Mouse (Mus musculus): ENCODE measurements at regions not wholly inside any gene's neighbourhood (a gene's known extent, or its start where the extent isn't known, plus 50 kb on each side); places are given as distances from the start of the nearest gene placed in this dataset.

DNA sequence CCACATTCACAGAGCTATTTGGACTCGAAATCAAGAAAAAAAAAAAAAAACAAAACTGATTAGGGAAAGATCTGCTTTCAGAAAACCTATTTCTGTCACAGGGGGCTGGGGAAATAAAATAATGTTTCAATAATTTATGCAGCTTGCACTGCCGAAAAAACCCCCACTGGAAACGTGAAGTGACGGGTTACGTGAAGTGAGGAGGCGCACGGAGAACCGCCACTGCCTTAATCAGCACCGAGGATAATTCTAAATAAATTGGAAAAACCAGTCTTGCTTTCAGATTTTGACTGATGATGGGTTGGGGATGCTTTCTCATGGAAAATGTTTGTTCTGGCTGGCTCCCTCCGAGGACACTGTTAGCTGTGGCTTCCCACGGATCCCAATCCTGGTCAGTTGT is 129.5 kb downstream of the Vrk1 start:
- no peak for TF ChIP-seq POLR2A (IDR thresholded peaks at IDR 0.05; ENCODE audit: control insufficient read depth, low read depth, low read length)
- TF ChIP-seq CTCF (IDR thresholded peaks at IDR 0.05; ENCODE audit: control insufficient read depth, insufficient read depth, insufficient replicate concordance, low read depth, low read length) = no peak

Data from testis, adult 2 months (tissue).